Mouse (Mus musculus): ENCODE data around the gene Cfap70. TPM values are rescaled to one million over a fixed set of nuclear protein-coding genes. Genes with fewer than 3 reads are reported as not detected.

Cfap70 gene
- under 1 TPM; 0.12 to 0.27 TPM for total RNA-seq (2021)
- long read RNA-seq, experiment 1, result 0 reads
- long read RNA-seq, experiment 2, partial matches to known transcripts, result 1 of 1 reads
- long read RNA-seq, experiment 2, other reads (novel, unspliced or antisense), result 0 of 1 reads

GRCm38 (mm10) chr14:20451765-20452331 is at the start of gene Cfap70:
Cfap70 (minus strand) TSS chr14:20452226.
- intact Hi-C loops (cut with DNase I), result no loop called here
- peak; percentile 33 to 65 for DNase-seq

GRCm38 (mm10) chr14:20499982-20500381 is 48.0 kb upstream of the Cfap70 start:
- no peak for DNase-seq
- intact Hi-C loops (cut with DNase I), result no loop called here

- DNase-seq, result no peak
- intact Hi-C loops (cut with DNase I), result no loop called here
Observed at GRCm38 (mm10) chr14:20496603-20497002, 44.6 kb upstream of the Cfap70 start, which contains the start of gene Mss51. Mss51 (minus strand) TSS chr14:20496901.

- no peak for DNase-seq
- intact Hi-C loops (cut with DNase I), result no loop called here
Observed at GRCm38 (mm10) chr14:20486031-20486430, 34.0 kb upstream of the Cfap70 start.

- intact Hi-C loops (cut with DNase I), result loop anchor here (5.0 kb wide), 1 partner anchor 55 kb away; no protein-coding TSS in a partner anchor
Observed at GRCm38 (mm10) chr14:20482051-20482751, 30.2 kb upstream of the Cfap70 start.

GRCm38 (mm10) chr14:20481211-20481610 is 29.2 kb upstream of the Cfap70 start:
- intact Hi-C loops (cut with DNase I), result loop anchor here (5.0 kb wide), 1 partner anchor 56 kb away; no protein-coding TSS in a partner anchor
- DNase-seq, result peak in 1 of 2 experiments; percentile 9

More at GRCm38 (mm10) chr14:20482051-20482751, 30.2 kb upstream of the Cfap70 start:
- no peak for DNase-seq

GRCm38 (mm10) chr14:20480195-20480579 is 28.2 kb upstream of the Cfap70 start:
- intact Hi-C loops (cut with DNase I), result loop anchor here (5.0 kb wide), 1 partner anchor 57 kb away; no protein-coding TSS in a partner anchor
- no peak for DNase-seq

GRCm38 (mm10) chr14:20479291-20480194 is 27.5 kb upstream of the Cfap70 start, which contains the start of gene Anxa7:
Anxa7 (minus strand) TSS chr14:20480133.
- intact Hi-C loops (cut with DNase I), result loop anchor here (1.0 to 5.0 kb wide), 2 partner anchors 58 to 67 kb away; partner anchors contain the start of gene Ppp3cb

GRCm38 (mm10) chr14:20478801-20479200 is 26.8 kb upstream of the Cfap70 start:
- intact Hi-C loops (cut with DNase I), result loop anchor here (1.0 kb wide), 1 partner anchor 68 kb away; the partner anchor contains the start of gene Ppp3cb
- DNase-seq, result peak; percentile 54 to 57

More at GRCm38 (mm10) chr14:20479291-20480194, 27.5 kb upstream of the Cfap70 start, which contains the start of gene Anxa7:
- peak; percentile 75 to 76 for DNase-seq

- intact Hi-C loops (cut with DNase I), result no loop called here
- no peak for DNase-seq
Observed at GRCm38 (mm10) chr14:20478385-20478784, 26.4 kb upstream of the Cfap70 start.

- no peak for DNase-seq
- intact Hi-C loops (cut with DNase I), result no loop called here
Observed at GRCm38 (mm10) chr14:20477261-20478025, 25.4 kb upstream of the Cfap70 start.

- intact Hi-C loops (cut with DNase I), result no loop called here
- DNase-seq, result no peak
Observed at GRCm38 (mm10) chr14:20460216-20460615, 8.2 kb upstream of the Cfap70 start.

- DNase-seq, result no peak
- intact Hi-C loops (cut with DNase I), result no loop called here
Observed at GRCm38 (mm10) chr14:20458378-20458777, 6.4 kb upstream of the Cfap70 start.

- DNase-seq, result no peak
- intact Hi-C loops (cut with DNase I), result no loop called here
Observed at GRCm38 (mm10) chr14:20452929-20453328, 903 bp upstream of the Cfap70 start.

- intact Hi-C loops (cut with DNase I), result no loop called here
Observed at GRCm38 (mm10) chr14:20451302-20451701, 724 bp downstream of the Cfap70 start.

GRCm38 (mm10) chr14:20447209-20447608 is 4.8 kb downstream of the Cfap70 start:
- DNase-seq, result no peak
- intact Hi-C loops (cut with DNase I), result no loop called here

More at GRCm38 (mm10) chr14:20451302-20451701, 724 bp downstream of the Cfap70 start:
- no peak for DNase-seq

- no peak for DNase-seq
- intact Hi-C loops (cut with DNase I), result no loop called here
Observed at GRCm38 (mm10) chr14:20442252-20442651, 9.8 kb downstream of the Cfap70 start.

- no peak for DNase-seq
- intact Hi-C loops (cut with DNase I), result no loop called here
Observed at GRCm38 (mm10) chr14:20436976-20437375, 15.1 kb downstream of the Cfap70 start.

- no peak for DNase-seq
- intact Hi-C loops (cut with DNase I), result no loop called here
Observed at GRCm38 (mm10) chr14:20432420-20432819, 19.6 kb downstream of the Cfap70 start.

Data from heart, postnatal 14 days (tissue).